Mouse (Mus musculus) heart, adult 2 months (tissue): ENCODE data around the gene Cd80. TPM values are rescaled to one million over a fixed set of nuclear protein-coding genes. Genes with fewer than 3 reads are reported as not detected.

Source experiments
- DNase-seq, 2 experiments: peaks; one replicate each; pipeline ENCODE4 v3.0.0; 2021
- H3K27ac ChIP-seq: fragments of 200-600 bp; 2 replicates; pipeline ENCODE4 v1.8.1; 2022
- H3K27me3 ChIP-seq: fragments of 200-500 bp; 2 replicates; pipeline ENCODE4 v1.6.1; 2012; ENCODE audit warnings: mild to moderate bottlenecking, low read length, inconsistent platforms, mixed read lengths; ENCODE audit not compliant: control insufficient read depth, insufficient read depth
- H3K36me3 ChIP-seq: fragments of 200-500 bp; 2 replicates; pipeline ENCODE4 v1.6.1; 2012; ENCODE audit warnings: low read length, inconsistent platforms; ENCODE audit not compliant: control insufficient read depth, insufficient read depth
- H3K4me1 ChIP-seq: fragments of 200-500 bp; 2 replicates; pipeline ENCODE4 v1.6.1; 2011; ENCODE audit warnings: low read length; ENCODE audit not compliant: control insufficient read depth, insufficient read depth
- H3K4me3 ChIP-seq: fragments of 200-600 bp; 2 replicates; pipeline ENCODE4 v1.8.1; 2022
- H3K79me2 ChIP-seq: fragments of 200-500 bp; replicated peaks from 2 replicates; pipeline ENCODE4 v1.6.1; 2012; ENCODE audit warnings: mild to moderate bottlenecking, inconsistent platforms, low read length, moderate library complexity, mixed read lengths; ENCODE audit not compliant: control insufficient read depth, insufficient read depth
- H3K9ac ChIP-seq: fragments of 200-500 bp; 2 replicates; pipeline ENCODE4 v1.6.1; 2012; ENCODE audit warnings: low read depth, mild to moderate bottlenecking, control low read depth, inconsistent platforms, low read length, mixed read lengths
- CTCF ChIP-seq: fragments of 200-600 bp; IDR thresholded peaks from 2 replicates; pipeline ENCODE4 v1.8.1; 2022; ENCODE audit warnings: antibody characterized with exemption, mild to moderate bottlenecking, moderate library complexity
- EP300 ChIP-seq: fragments of 200-500 bp; IDR thresholded peaks from 2 replicates; pipeline ENCODE4 v1.6.1; 2011; ENCODE audit warnings: low read depth, low read length, control low read depth; ENCODE audit not compliant: insufficient read depth
- POLR2A ChIP-seq: fragments of 200-500 bp; IDR thresholded peaks from 2 replicates; pipeline ENCODE4 v1.6.1; 2011; ENCODE audit warnings: mild to moderate bottlenecking, low read depth, low read length, control low read depth; ENCODE audit not compliant: insufficient read depth
- WGBS: fragments of 180-500 bp; shearing (Covaris S2); methylation state at CpG from one replicate; pipeline ENCODE4 v1.1.7; 2018; 5-methylcytosine and 5-hydroxymethylcytosine counted together
- intact Hi-C: fragments of 180-260 bp; cut with DNase I; formaldehyde crosslinking; loops from one replicate; pipeline ENCODE4 v1.15.1; 2025
- polyA plus RNA-seq: library from polyadenylated mRNA; depleted of rRNA; stranded (reverse); fragments of >200 nt; gene quantifications from 2 replicates; pipeline ENCODE4 v1.2.3, GENCODE M21; 2012
- total RNA-seq, 2 experiments: library from RNA; stranded (reverse); gene quantifications; 2 replicates each; pipeline ENCODE4 v1.2.3; 2021

The Cd80 gene
- total and polyA plus RNA-seq, 3 experiments: 0.59 to 0.89 (median 0.86) TPM

DNA sequence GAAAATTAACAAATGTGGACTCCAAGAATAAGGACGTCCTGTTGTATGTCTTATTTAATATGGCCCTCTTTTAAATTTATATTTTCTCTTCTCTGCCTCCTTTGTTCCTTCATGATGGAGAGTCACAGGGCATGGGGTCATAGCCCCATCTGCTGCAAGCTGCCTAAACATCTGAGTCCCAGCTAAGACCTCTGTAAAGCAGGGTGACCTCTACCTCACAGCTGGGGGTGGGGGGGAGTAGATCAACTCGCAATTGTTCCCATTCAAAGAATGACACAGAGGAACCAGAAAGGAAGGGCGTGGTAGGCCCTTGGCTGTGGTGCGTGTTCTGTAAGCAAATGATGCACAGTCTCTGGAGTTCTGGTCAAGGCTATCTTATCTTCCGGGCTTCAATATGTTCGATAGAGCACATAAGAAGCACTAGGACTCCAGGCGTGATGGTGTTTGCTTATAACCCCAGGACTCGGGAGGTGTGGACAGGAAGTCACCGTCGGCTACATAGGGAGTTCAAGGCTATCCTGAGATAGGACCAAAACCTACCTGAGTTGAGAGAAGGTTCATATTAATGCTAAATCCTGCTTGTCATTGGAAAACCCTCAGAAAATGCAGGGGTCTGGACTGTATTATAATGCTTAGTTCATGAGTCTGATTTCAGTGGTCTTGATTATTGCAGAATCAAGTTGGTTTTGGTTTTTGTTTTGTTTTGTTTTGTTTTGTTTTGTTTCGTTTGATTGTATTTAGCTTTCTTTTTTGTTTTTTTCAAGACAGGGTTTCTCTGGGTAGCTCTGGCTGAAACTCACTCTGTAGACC is 16.5 kb downstream of the Cd80 start:
- TF ChIP-seq POLR2A (no peak), EP300 (no peak), CTCF (no peak)
- 53% methylated on average over 11 of the region's 11 CpGs for WGBS

GRCm38 (mm10) chr16:38472507-38472873 is 17.1 kb downstream of the Cd80 start:
- WGBS: 87% methylated on average over 5 of the region's 5 CpGs

More for the DNA sequence above, 16.5 kb downstream of the Cd80 start:
- no peak overlapping the region for H3K4me3 ChIP-seq
- intact Hi-C loops: no loop called here
- no peaks in the 10 kb centered on the region for H3K27me3 ChIP-seq
- H3K9ac ChIP-seq: no peak overlapping the region
- no peaks in the 10 kb centered on the region for H3K79me2 ChIP-seq
- no peaks in the 10 kb centered on the region for H3K36me3 ChIP-seq
- H3K4me1 ChIP-seq: peaks cover 2% of the 10 kb centered on the region
- no peak overlapping the region for H3K27ac ChIP-seq
- no peak for DNase-seq

DNA sequence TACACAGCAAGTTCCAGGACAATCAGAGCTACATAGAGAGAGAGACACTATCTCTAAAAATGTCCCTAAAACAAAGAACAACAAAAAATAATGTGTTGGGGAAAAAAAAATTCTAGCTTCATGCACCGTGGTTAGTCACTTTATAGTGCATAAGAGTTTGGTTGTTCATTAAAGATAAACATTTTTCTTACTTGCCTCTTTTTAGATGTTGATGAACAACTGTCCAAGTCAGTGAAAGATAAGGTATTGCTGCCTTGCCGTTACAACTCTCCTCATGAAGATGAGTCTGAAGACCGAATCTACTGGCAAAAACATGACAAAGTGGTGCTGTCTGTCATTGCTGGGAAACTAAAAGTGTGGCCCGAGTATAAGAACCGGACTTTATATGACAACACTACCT is 18.3 kb downstream of the Cd80 start:
- WGBS: 84% methylated on average over 5 of the region's 5 CpGs
- peaks cover 2% of the 10 kb centered on the region for H3K4me1 ChIP-seq
- no peaks in the 10 kb centered on the region for H3K27me3 ChIP-seq
- no peaks in the 10 kb centered on the region for H3K79me2 ChIP-seq
- TF ChIP-seq EP300 (no peak), CTCF (no peak), POLR2A (no peak)
- no peak overlapping the region for H3K27ac ChIP-seq
- H3K36me3 ChIP-seq: no peaks in the 10 kb centered on the region
- no peak overlapping the region for H3K9ac ChIP-seq
- H3K4me3 ChIP-seq: no peak overlapping the region
- DNase-seq: no peak
- intact Hi-C loops: no loop called here

More at GRCm38 (mm10) chr16:38472507-38472873, 17.1 kb downstream of the Cd80 start:
- Histone ChIP-seq H3K4me3 (no peak overlapping the region), H3K79me2 (no peaks in the 10 kb centered on the region), H3K27ac (no peak overlapping the region), H3K27me3 (no peaks in the 10 kb centered on the region), H3K9ac (no peak overlapping the region), H3K36me3 (no peaks in the 10 kb centered on the region), H3K4me1 (peaks cover 2% of the 10 kb centered on the region)
- intact Hi-C loops: no loop called here
- no peak for DNase-seq
- TF ChIP-seq CTCF (no peak), POLR2A (no peak), EP300 (no peak)

- TF ChIP-seq CTCF: no peak
- no peak for TF ChIP-seq POLR2A
- TF ChIP-seq EP300: no peak
- DNase-seq: no peak
- H3K9ac ChIP-seq: no peak overlapping the region
- WGBS: 91% methylated on average over 9 of the region's 9 CpGs
- no peaks in the 10 kb centered on the region for H3K27me3 ChIP-seq
- no peak overlapping the region for H3K4me3 ChIP-seq
- H3K79me2 ChIP-seq: no peaks in the 10 kb centered on the region
- intact Hi-C loops: no loop called here
- peaks cover 2% of the 10 kb centered on the region for H3K4me1 ChIP-seq
- no peaks in the 10 kb centered on the region for H3K36me3 ChIP-seq
- H3K27ac ChIP-seq: no peak overlapping the region
These were observed 19.4 kb downstream of the Cd80 start for GRCm38 (mm10) chr16:38474677-38475286.

DNA sequence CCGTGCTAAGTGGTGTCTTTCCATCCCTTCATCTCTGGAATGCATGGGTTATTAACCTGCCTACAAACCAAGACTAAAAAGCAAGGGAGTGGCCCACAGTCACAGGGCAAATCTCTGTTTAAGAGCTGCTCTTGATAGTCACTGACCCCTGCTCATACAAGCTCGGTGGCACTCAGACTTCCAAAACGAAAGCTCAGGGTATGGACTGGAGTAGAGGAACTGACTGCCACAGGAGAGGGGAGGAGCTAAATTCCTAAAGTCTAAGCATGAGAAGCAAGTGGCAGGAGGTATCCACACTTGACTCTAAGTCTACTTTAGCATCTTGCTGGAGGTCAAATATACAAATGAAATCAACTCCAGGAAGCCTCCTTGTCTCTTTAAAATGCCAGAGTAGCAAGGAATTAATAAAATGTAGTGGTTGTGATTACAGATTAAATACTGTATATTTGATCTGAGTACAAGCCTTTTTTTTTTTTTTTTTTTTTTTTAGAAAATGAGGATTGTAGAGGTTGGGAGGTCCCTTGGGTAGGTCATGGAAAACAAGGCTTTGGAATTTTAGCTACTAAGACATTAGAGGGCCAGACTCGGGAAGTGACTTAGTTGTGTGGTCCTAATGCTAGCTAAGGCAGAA is 20.4 kb downstream of the Cd80 start:
- intact Hi-C loops: loop anchor here (2.0 kb wide), 1 partner anchor 23 kb away; the partner anchor contains the start of gene Adprh
- Histone ChIP-seq H3K36me3 (no peaks in the 10 kb centered on the region), H3K27me3 (no peaks in the 10 kb centered on the region), H3K79me2 (no peaks in the 10 kb centered on the region), H3K4me1 (peaks cover 2% of the 10 kb centered on the region), H3K4me3 (no peak overlapping the region; the same call in 1 of the 2 replicates), H3K27ac (no peak overlapping the region; the same call in 1 of the 2 replicates), H3K9ac (peak overlapping the region; percentile 81)
- TF ChIP-seq POLR2A (no peak), EP300 (no peak), CTCF (no peak)
- WGBS: 38% methylated on average over 4 of the region's 4 CpGs
- no peak for DNase-seq
